Mouse (Mus musculus): ENCODE measurements at regions not wholly inside any gene's neighbourhood (a gene's known extent, or its start where the extent isn't known, plus 50 kb on each side); places are given as distances from the start of the nearest gene placed in this dataset.

DNA sequence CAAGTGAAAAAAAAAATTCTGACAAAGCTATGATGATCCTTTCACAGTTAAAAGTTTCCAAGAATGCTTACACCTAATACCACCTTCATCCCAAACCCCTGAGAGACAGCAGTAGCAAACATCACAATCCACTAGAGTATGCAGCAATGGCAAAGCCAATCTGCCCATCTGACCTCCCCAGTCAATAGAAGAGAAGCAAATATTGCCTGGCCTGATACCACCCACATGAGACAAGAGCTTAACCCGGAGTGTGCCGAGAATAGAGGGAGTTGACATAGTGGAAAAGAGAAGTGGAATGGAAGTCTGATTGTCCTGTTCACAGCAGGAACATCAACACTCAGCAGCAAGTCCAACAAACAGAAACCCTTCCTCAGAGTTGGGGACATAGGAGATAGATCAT lies 219.9 kb upstream of the Pou3f3 start:
- TF ChIP-seq POLR2A (IDR thresholded peaks at IDR 0.05; ENCODE audit: low read depth, low read length), result no peak
- TF ChIP-seq CTCF (IDR thresholded peaks at IDR 0.05; ENCODE audit: extremely low read depth, insufficient read length, insufficient replicate concordance, low read depth, low read length), result no peak

Measured in small intestine, adult 2 months (tissue).